Mouse (Mus musculus): ENCODE data around the gene Zfhx3. TPM values are rescaled to one million over a fixed set of nuclear protein-coding genes. Genes with fewer than 3 reads are reported as not detected.

Zfhx3 gene
- polyA plus RNA-seq, 1 experiment from 2014 or later, result 17.8 TPM

DNA sequence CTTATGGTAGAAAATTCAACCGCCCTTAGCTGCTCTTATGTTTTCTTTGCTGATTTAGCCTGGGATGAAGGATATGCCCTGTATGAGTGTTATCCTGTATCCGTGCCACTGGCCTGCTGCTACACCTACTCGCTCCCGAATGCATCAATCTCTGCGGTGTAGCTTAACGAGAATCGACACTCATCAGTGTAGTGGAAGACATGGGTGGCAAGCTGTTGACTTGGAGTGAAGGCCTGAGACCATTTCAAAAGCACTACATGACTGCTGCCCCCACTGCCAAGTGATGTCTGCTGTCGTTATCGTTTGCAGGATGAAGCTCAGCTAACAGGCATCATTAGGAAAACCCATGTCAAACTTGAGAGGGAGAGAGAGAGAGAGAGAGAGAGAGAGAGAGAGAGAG is 1058.6 kb downstream of the Zfhx3 start:
- no peaks in the 10 kb centered on the region for H3K36me3 ChIP-seq (ENCODE audit: control insufficient read depth, insufficient read depth, low read length)
- no peak overlapping the region for H3K4me2 ChIP-seq (ENCODE audit: low read length)
- H3K27ac ChIP-seq (ENCODE audit: low read depth, low read length), result no peak overlapping the region
- no peak overlapping the region for H3K9ac ChIP-seq (ENCODE audit: low read depth, low read length)
- no peak overlapping the region for H3K4me3 ChIP-seq (ENCODE audit: low read length)
- 78% methylated on average over 9 of the region's 9 CpGs for WGBS
- H3K9me3 ChIP-seq (ENCODE audit: control insufficient read depth, low read length), result no peaks in the 10 kb centered on the region
- no peaks in the 10 kb centered on the region for H3K27me3 ChIP-seq (replicated peaks; ENCODE audit: control insufficient read depth, insufficient read depth, low read length)
- no peak for ATAC-seq
- no peaks in the 10 kb centered on the region for H3K4me1 ChIP-seq (ENCODE audit: control insufficient read depth, insufficient read depth, low read depth, low read length)

- no peak overlapping the region for H3K9ac ChIP-seq (ENCODE audit: low read depth, low read length)
- H3K27me3 ChIP-seq (replicated peaks; ENCODE audit: control insufficient read depth, insufficient read depth, low read length), result no peaks in the 10 kb centered on the region
- ATAC-seq, result no peak
- H3K4me2 ChIP-seq (ENCODE audit: low read length), result no peak overlapping the region
- H3K4me3 ChIP-seq (ENCODE audit: low read length), result no peak overlapping the region
- H3K27ac ChIP-seq (ENCODE audit: low read depth, low read length), result no peak overlapping the region
- no peaks in the 10 kb centered on the region for H3K36me3 ChIP-seq (ENCODE audit: control insufficient read depth, insufficient read depth, low read length)
- 93% methylated on average over 5 of the region's 5 CpGs for WGBS
- no peaks in the 10 kb centered on the region for H3K4me1 ChIP-seq (ENCODE audit: control insufficient read depth, insufficient read depth, low read depth, low read length)
- H3K9me3 ChIP-seq (ENCODE audit: control insufficient read depth, low read length), result no peaks in the 10 kb centered on the region
Observed at GRCm38 (mm10) chr8:109001923-109002322, 1059.5 kb downstream of the Zfhx3 start.

DNA sequence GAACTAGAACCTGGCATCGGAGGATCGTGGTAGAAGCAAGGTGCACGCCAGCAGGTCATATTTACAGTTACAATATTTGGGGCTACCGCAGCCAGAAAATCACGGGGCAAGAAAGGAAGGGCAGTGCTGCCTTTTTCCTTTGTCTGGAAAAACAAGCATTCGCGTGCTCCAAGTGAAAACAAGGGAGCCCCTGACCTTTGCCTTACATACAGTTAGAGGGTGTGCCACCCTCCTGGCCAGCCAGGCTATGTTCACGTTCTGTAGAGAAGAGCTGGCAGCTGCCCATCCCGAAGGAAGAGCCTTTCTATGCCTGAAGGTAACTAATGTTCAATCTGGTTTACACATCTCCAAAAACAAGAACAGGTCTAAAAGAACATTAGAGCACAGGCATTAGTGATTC is 1064.5 kb downstream of the Zfhx3 start:
- Histone ChIP-seq H3K4me1 (ENCODE audit: control insufficient read depth, insufficient read depth, low read depth, low read length) (no peaks in the 10 kb centered on the region), H3K27ac (ENCODE audit: low read depth, low read length) (no peak overlapping the region), H3K27me3 (replicated peaks; ENCODE audit: control insufficient read depth, insufficient read depth, low read length) (0 out of 2 replicates have a peak, but pooled peaks cover 2% of the 10 kb centered on the region), H3K9me3 (ENCODE audit: control insufficient read depth, low read length) (no peaks in the 10 kb centered on the region), H3K4me2 (ENCODE audit: low read length) (no peak overlapping the region), H3K4me3 (ENCODE audit: low read length) (no peak overlapping the region), H3K36me3 (ENCODE audit: control insufficient read depth, insufficient read depth, low read length) (no peaks in the 10 kb centered on the region), H3K9ac (ENCODE audit: low read depth, low read length) (no peak overlapping the region)
- no peak for ATAC-seq
- WGBS, result 66% methylated on average over 9 of the region's 9 CpGs

Small RNA genes lying within 50 kb of the gene (microRNA-seq; reads per million reads assigned to microRNA genes)
- gene Mir3108, result not detected

Data from hindbrain, embryonic 16.5 days (tissue).